Mouse (Mus musculus): Measurements from ENCODE around the gene Itpripl2. TPM values are rescaled to one million over a fixed set of nuclear protein-coding genes. Genes with fewer than 3 reads are reported as not detected.

Gene Itpripl2
- polyA plus RNA-seq (2012; rRNA removed) = 8.6 and 8.9 TPM in 2 replicates

GRCm38 (mm10) chr7:118491431-118492147 lies at the start of gene Itpripl2:
Gene Itpripl2, minus strand, starts transcription at chr7:118491975.
- DNase-seq (ENCODE audit: low read depth) = no peak

DNA sequence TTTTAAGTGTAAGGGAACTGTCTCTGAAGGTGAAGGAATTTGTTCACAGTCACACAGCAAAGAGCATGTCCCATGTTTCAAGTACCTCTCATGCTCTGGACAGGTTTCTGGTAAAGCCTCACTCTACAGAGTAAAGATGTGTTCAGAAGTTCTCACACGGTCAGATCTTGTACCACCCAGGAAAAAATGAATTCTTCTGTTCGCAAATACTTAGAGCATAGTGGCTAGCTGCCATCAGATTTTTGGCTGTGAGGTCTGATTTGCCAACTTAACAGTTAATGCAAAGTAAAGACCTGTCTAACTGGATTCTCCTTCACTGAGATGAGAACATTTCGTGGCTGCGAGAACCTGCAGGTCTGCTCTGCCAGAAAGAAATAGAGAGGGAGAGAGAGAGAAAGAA lies 43.3 kb upstream of the Itpripl2 start:
- DNase-seq (ENCODE audit: low read depth) = no peak

DNA sequence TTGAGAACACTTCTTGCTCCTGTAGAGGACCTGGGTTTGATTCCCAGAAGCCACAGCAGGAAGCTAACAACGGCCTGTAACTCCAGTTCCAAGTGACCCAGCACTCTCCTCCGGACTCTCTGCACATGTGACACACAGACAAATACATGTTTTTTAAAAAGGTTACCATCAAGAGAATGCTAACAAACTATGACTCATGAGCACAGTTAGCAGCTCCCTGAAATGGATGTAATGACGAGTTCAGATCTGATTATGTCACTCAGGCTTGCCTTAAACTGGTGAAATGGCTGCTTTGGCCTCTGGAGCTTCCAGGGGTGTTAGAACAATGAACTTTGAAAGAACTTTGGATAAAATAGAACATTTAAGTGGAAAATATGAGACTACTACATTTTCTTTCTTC lies 42.6 kb upstream of the Itpripl2 start:
- no peak for DNase-seq (ENCODE audit: low read depth)

- peak; percentile 93 for DNase-seq (ENCODE audit: low read depth)
These were observed 41.4 kb upstream of the Itpripl2 start, which contains the start of gene Coq7 for GRCm38 (mm10) chr7:118533178-118533578. Gene Coq7, minus strand, starts transcription at chr7:118533356.

- peak; percentile 75 for DNase-seq (ENCODE audit: low read depth)
These were observed 40.9 kb upstream of the Itpripl2 start for GRCm38 (mm10) chr7:118532519-118533177.

DNA sequence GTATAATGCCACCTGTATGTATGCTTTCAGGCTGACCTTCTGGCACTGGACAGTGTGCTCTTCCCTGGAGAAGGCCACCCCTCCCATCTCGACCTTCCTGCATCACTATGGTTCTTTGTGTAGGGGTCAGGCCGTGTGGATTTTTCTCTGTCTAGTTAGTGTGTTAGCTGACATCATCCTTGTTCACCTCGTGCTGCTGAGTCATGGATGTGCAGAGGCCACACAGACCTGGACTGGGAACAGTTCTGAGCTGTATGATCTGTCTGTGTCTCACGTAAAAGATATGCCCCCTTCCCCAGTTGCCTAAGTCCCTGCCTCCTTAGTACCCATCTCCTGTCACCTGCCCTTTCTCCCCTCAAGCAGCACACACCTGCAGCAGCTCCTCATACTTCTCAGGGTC lies 35.2 kb upstream of the Itpripl2 start:
- no peak for DNase-seq (ENCODE audit: low read depth)

- DNase-seq (ENCODE audit: low read depth) = no peak
These were observed 30.3 kb upstream of the Itpripl2 start for GRCm38 (mm10) chr7:118522077-118522476.

GRCm38 (mm10) chr7:118519661-118520060 lies 27.9 kb upstream of the Itpripl2 start:
- no peak for DNase-seq (ENCODE audit: low read depth)

DNA sequence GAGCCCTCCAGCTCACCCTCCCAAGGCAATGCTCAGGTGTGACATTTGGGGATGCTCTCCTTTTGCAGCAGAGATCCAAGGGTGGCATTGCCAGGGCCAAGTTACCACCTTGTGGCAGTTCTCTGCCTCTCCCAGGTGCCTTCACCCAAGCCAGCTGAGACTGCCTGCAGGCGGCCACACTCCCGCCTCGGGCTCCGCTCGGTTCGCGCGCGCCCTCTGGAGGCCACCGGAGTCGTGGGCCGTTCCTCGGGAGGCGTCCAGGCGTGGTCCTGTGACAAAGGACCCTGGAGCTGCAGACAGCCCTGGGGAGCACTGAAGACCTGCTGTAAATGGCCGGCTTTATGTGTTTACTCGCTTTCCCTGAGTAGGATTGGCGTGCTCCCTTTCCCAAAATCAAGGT lies 26.9 kb upstream of the Itpripl2 start:
- DNase-seq (ENCODE audit: low read depth) = no peak

GRCm38 (mm10) chr7:118517819-118518218 lies 26.0 kb upstream of the Itpripl2 start:
- no peak for DNase-seq (ENCODE audit: low read depth)

DNA sequence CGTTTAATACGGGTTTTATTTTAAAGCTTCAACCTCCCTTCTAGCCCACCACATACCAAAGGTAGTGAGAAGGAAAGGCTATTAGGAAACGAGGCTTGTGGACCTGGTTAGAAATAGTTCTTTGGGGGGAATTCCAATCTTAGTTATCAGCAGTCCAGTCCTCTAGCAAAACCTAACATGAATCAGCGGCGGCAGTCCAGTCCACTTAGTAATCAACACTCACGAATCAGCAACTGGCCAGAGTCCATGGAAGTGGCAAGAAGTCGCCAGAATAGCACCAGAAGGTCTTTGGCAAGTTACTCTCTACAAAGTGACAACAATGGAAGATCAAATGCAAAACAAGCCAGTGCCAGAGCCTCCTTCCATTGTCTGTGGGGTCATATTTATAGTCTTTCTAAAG lies 16.8 kb upstream of the Itpripl2 start:
- DNase-seq (ENCODE audit: low read depth) = no peak

GRCm38 (mm10) chr7:118503844-118504243 lies 12.1 kb upstream of the Itpripl2 start:
- DNase-seq (ENCODE audit: low read depth) = no peak

GRCm38 (mm10) chr7:118502333-118502732 lies 10.6 kb upstream of the Itpripl2 start:
- DNase-seq (ENCODE audit: low read depth) = no peak

GRCm38 (mm10) chr7:118499784-118500435 lies 8.1 kb upstream of the Itpripl2 start:
- no peak for DNase-seq (ENCODE audit: low read depth)

DNA sequence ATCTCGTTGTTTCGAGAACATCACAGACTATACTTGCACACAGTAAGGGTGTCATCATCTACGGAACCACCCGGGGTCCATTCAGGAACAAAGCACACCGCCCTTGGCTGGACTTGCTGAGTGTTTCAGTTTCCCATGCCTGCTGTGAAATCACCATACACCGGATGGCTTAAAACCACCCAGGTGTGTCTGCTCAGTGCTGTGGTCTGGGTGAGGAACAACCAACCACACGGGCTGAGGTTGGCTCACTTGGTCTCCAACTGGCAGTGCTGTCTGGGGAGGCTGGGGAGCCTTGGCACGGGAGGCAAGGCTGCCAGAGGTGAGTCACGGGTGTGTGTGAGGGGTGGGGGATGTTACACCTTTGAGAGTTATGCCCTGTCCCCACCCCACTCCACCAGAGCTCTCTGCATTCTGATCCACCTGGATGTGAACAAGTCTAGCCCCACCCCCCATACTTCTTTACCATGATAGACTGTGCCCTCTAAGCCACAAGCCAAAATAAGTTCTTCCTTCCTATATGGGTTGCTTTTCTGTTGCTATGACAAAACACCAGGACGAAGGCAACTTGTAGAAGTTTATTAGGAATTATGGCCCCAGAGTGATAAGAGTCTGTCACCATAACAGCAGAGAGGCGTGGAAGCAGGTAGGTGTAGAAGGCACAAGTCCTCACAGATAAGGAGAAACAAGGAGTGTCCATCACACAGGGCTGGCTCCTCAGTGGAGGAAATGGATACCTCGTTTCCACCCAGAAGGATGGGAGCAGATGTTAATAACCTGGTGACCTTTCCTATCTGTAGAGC lies 7.4 kb upstream of the Itpripl2 start:
- no peak for DNase-seq (ENCODE audit: low read depth)

DNA sequence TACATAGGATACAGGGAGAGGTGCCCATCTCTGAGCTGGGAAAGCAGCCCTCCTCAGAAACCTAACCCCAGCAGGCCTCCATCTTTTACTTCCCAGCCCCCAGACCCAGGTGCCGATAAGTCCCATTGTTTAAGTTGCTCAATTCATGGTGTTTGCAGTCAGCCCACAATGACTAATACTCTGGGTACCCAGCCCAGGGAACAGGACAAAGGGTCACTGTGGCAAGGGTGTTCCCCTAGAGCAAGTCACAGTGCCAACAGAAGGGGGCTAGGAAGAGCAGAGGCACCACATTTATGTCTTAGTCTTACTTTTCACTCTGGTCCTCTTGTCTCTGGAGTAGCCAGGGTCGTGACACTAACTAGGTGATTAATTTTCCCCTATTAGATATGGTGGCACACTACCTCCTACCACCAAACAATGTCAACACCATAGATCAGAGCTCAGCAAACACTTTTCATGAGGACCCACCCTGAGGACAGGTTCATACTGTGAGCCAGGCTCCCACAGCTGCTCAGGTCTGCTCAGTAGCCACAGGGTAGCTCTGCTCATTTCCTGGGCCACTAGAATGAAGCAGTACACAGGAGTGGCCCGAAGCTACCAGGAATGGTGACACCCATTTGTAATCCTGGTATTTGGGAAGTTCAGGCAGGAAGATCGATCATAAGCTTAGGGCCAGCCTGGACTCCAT lies 3.3 kb upstream of the Itpripl2 start:
- no peak for DNase-seq (ENCODE audit: low read depth)

GRCm38 (mm10) chr7:118493892-118494291 lies 2.1 kb upstream of the Itpripl2 start:
- no peak for DNase-seq (ENCODE audit: low read depth)

DNA sequence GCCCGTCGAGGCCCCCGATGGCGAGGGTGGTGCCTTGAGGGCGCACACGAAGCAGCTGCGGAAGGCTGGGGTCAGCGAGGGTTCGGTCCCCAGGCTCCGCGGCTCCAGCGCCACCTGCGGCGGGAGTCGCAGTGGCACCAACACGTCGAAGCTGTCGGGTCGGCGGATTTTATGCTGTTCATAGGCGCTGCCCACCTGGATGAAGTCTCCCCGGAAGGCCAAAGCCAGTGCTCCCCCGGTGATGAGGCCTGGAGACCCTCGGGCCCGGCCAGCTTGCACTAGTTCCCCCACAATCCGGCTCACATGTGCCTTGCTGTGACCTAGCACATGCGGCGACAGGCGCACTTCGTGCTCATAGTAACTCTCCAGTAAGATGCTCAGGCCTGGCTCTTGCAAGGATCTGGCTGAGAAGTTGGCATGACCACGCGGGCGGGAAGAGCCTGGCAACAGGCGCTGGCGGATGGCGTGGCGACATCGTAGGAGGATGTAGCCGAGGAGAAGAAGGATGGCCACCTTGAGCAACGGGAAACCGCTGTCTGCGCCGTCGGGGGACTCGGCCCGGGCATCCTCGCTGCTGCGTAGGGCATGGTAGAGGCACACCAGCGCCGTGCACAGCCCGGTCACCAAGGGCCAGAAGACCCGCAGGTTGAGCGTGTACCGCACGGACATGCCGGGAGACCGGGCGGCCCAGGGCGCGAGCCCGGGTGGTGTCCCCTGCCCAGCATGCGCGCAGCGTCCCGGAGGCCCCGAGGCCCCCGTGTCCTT lies 927 bp downstream of the Itpripl2 start:
- DNase-seq (ENCODE audit: low read depth) = no peak

- no peak for DNase-seq (ENCODE audit: low read depth)
These were observed 1.8 kb downstream of the Itpripl2 start for GRCm38 (mm10) chr7:118489706-118490665.

All from gonadal fat pad, adult 2 months (tissue).